Mouse (Mus musculus) adrenal gland, adult 10 weeks (tissue): Measurements from ENCODE around the gene Ang6. TPM values are rescaled to one million over a fixed set of nuclear protein-coding genes. Genes with fewer than 3 reads are reported as not detected.

ENCODE experiments used
- polyA plus RNA-seq: library from polyadenylated mRNA; stranded (reverse); fragments of 350-450 nt; fragmentation: Illumina TruSeq; extraction: RNeasy Lipid Tissue Mini Kit (QIAGEN cat#74804); gene quantifications from one replicate; pipeline ENCODE4 v1.2.3, GENCODE M21; 2014; ENCODE audit warnings: low read depth, low replicate concordance

The Ang6 gene
- not detected for polyA plus RNA-seq

DNA sequence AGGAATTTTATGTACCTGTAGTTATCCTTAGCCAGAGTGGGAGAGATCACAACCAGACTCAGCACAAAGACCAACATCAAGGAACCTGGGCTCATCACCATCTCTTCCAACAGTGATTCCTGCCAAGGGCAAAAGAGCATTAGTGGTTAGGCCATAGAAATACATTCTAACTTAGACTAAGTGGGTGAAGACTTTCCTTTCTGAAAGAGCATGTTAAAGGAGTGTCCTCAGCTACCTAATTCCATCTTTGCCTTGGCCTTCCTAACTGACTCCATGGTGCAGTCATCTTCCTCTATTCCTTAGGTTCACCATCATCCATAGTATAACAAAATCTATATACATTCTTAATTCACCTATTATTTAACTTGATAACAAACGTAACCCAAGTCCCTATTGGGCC, at the start of gene Ang6:
Gene Ang6, minus strand, starts transcription at position 101 of the 400 bp plus-strand sequence.

DNA sequence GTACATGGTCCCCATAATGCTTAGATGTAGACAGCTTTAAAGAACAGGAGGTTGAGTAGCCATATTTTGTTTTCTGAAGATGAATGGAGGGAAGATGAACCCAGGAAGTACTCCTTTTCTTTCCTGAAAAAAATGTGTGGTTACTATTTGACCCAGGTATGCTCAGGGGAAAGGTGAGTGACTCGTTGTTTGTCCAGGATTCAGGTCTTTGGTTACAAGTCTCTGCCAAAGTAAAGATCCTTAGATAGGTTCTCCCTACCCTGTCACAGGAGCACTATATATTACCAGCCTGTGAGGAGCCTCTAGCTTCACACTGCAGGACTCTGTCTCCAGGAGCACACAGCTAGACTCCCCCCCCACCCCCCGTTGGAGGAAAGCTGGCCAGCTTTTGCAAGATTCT, 45.3 kb downstream of the Ang6 start, which contains the start of gene Ang5:
Gene Ang5, plus strand, starts transcription at position 301 of the 400 bp plus-strand sequence.

Other genes starting within 250 kb of the Ang6 start
- not detected for gene Gm8180, start 217.5 kb downstream of the Ang6 start, polyA plus RNA-seq
- gene Ear1, start 126.8 kb downstream of the Ang6 start, polyA plus RNA-seq: not detected
- gene Ear10, start 78.7 kb downstream of the Ang6 start, polyA plus RNA-seq: not detected
- gene Gm8113, start 76.9 kb downstream of the Ang6 start, polyA plus RNA-seq: 1.7 TPM
- not detected for gene Ang5, start 45.2 kb downstream of the Ang6 start, polyA plus RNA-seq
- 6.2 TPM for gene Ear2, start 100.4 kb upstream of the Ang6 start, polyA plus RNA-seq
- gene Gm3327, start 121.6 kb upstream of the Ang6 start, polyA plus RNA-seq: not detected
- not detected for gene Gm8212, start 195.4 kb upstream of the Ang6 start, polyA plus RNA-seq
- not detected for gene 4930503E14Rik, start 211.0 kb upstream of the Ang6 start, polyA plus RNA-seq